Mouse (Mus musculus): ENCODE measurements around the gene Cttnbp2. TPM values are rescaled to one million over a fixed set of nuclear protein-coding genes. Genes with fewer than 3 reads are reported as not detected.
"Not testable (repeated sequence)": the region's sequence is repeated elsewhere in the genome, so short reads cannot be mapped to it uniquely, and the experiment has no call there.

Cttnbp2 gene
- polyA plus RNA-seq, 1 experiment from 2014 or later = 7.3 TPM

DNA sequence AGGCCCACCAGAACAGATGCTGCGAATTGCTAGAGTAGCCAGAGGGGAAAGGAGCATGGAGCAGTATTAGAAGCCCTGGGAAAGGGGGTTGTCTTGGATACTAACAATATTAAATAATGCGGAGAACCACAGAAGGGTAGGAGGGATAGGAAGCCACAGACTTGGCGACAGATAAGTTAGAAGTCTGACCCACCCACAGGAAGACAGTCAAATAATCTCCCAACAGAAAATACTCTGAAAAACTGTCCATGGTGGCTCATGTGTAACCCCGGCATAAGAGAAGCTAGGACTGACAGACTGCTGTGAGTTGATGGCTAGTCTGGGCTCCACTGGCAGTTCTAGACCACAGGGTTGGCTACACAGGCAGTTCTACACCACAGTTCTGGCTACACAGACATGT, 98.7 kb downstream of the Cttnbp2 start:
- Histone ChIP-seq H3K4me3 (ENCODE audit: low read depth, low read length) (no peak overlapping the region), H3K4me2 (replicated peaks; ENCODE audit: low read depth, low read length) (no peak overlapping the region), H3K27ac (ENCODE audit: low read length) (no peak overlapping the region), H3K4me1 (ENCODE audit: insufficient read depth, low read depth, low read length) (no peaks in the 10 kb centered on the region), H3K36me3 (ENCODE audit: insufficient read depth, low read length) (no peaks in the 10 kb centered on the region), H3K9ac (replicated peaks; ENCODE audit: low read depth) (no peak overlapping the region), H3K27me3 (replicated peaks; ENCODE audit: insufficient read depth, low read length) (no peaks in the 10 kb centered on the region), H3K9me3 (ENCODE audit: low read length) (no peaks in the 10 kb centered on the region)
- TF ChIP-seq EP300 (IDR thresholded peaks at IDR 0.05) (no peak), CTCF (IDR thresholded peaks at IDR 0.05) (no peak)
- WGBS = 86% methylated on average over 4 of the region's 4 CpGs
- ATAC-seq (no peak), DNase-seq (ENCODE audit: low spot score) (no peak)

DNA sequence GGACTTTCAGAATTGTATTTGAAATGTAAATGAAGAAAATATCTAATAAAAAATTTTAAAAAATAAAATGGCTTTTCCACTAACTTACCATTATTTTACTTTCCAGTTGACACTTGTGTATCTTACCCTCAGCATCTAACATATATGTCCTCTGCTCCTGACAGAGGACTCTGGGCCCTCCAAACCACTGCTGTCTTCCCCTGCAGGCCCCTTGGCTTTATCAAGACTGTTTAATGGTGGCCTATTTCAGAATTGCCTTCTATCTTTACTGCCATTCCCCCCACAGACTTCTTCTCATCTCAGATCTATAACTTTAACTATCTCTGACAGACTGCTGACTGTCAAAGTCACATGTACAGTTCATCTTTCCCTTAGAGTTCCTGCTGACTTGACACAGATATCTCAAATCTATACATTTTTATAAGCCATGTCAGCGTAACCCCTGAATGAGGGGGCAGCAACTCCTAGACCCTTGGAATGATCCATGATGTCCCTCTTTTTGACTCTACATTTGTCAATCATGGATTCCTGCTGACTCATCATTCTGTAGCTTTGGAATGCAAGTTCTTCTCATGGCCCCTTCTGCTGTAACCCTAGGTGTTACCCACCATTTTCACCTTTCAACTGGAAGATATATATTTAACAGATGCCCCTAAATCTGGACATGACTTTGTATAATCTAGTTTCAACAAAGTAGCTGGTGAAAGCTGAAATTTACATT, 103.0 kb downstream of the Cttnbp2 start:
- DNase-seq (ENCODE audit: low spot score) (no peak), ATAC-seq (no peak)
- Histone ChIP-seq H3K27ac (ENCODE audit: low read length) (no peak overlapping the region), H3K4me3 (ENCODE audit: low read depth, low read length) (no peak overlapping the region), H3K9ac (replicated peaks; ENCODE audit: low read depth) (no peak overlapping the region), H3K4me1 (ENCODE audit: insufficient read depth, low read depth, low read length) (no peaks in the 10 kb centered on the region), H3K36me3 (ENCODE audit: insufficient read depth, low read length) (no peaks in the 10 kb centered on the region), H3K9me3 (ENCODE audit: low read length) (no peaks in the 10 kb centered on the region), H3K4me2 (replicated peaks; ENCODE audit: low read depth, low read length) (no peak overlapping the region), H3K27me3 (replicated peaks; ENCODE audit: insufficient read depth, low read length) (no peaks in the 10 kb centered on the region)
- 96% methylated on average over 1 of the region's 1 CpGs for WGBS
- TF ChIP-seq CTCF (IDR thresholded peaks at IDR 0.05) (no peak), EP300 (IDR thresholded peaks at IDR 0.05) (no peak)

DNA sequence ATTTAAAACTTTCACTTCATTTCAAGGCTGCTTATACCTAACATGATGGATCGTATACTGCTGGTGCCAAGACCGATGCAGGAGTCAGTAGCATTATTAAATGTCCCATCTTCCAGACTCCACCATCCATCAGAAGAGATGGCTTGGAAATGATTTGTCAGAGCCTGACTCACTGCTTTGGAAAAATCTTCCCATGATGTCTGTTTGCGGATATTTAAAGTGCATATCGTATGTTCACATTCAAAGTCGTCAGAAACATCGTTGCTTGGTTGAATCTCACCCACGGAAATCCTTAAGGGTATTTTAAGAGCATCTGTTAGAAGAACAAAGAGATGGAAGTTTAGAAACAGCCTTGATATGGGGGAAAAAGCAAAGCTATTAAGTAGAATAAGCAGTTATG, 106.2 kb downstream of the Cttnbp2 start:
- Histone ChIP-seq H3K36me3 (ENCODE audit: insufficient read depth, low read length) (no peaks in the 10 kb centered on the region), H3K4me3 (ENCODE audit: low read depth, low read length) (no peak overlapping the region), H3K9ac (replicated peaks; ENCODE audit: low read depth) (no peak overlapping the region), H3K4me2 (replicated peaks; ENCODE audit: low read depth, low read length) (no peak overlapping the region), H3K9me3 (ENCODE audit: low read length) (no peaks in the 10 kb centered on the region), H3K27me3 (replicated peaks; ENCODE audit: insufficient read depth, low read length) (no peaks in the 10 kb centered on the region), H3K27ac (ENCODE audit: low read length) (no peak overlapping the region), H3K4me1 (ENCODE audit: insufficient read depth, low read depth, low read length) (no peaks in the 10 kb centered on the region)
- no peak for ATAC-seq
- TF ChIP-seq EP300 (IDR thresholded peaks at IDR 0.05) = no peak
- no peak for TF ChIP-seq CTCF (IDR thresholded peaks at IDR 0.05)
- DNase-seq (ENCODE audit: low spot score) = no peak
- WGBS = 95% methylated on average over 7 of the region's 7 CpGs

DNA sequence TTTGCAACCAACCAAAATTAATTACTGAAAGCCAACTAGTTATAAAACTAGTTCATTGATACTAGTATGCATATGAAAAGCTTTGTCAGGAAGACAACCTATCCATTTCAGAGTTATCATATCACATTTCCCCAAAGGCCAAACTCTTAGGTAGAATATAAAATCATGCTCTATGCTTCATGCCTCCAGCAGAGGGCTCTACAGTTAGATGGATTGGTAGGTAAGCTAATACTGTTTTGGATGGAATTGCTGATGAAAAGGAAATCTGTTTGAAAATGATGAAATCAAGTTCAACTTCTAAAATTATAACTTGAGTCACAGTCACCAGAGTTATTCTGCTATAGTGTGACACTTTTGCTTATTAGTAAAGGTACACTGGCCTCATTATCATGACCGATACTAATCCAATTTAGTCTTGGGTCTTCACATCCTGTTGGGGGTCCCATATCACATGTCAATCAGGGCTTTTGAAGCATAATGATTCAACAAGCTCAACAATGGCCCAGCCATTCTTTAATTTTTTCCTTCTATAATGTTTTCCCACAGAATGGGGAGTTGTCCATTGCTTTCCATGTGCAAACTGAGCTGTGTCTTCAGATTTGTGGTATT, 113.5 kb downstream of the Cttnbp2 start:
- Histone ChIP-seq H3K27me3 (replicated peaks; ENCODE audit: insufficient read depth, low read length) (no peaks in the 10 kb centered on the region), H3K4me3 (ENCODE audit: low read depth, low read length) (no peak overlapping the region), H3K9me3 (ENCODE audit: low read length) (no peaks in the 10 kb centered on the region), H3K4me1 (ENCODE audit: insufficient read depth, low read depth, low read length) (no peaks in the 10 kb centered on the region), H3K4me2 (replicated peaks; ENCODE audit: low read depth, low read length) (no peak overlapping the region), H3K36me3 (ENCODE audit: insufficient read depth, low read length) (no peaks in the 10 kb centered on the region; the same call in 1 of the 2 replicates), H3K9ac (replicated peaks; ENCODE audit: low read depth) (no peak overlapping the region), H3K27ac (ENCODE audit: low read length) (no peak overlapping the region)
- ATAC-seq = no peak
- peak; percentile 64 for DNase-seq (ENCODE audit: low spot score)
- TF ChIP-seq CTCF (IDR thresholded peaks at IDR 0.05) (peak; percentile 79), EP300 (IDR thresholded peaks at IDR 0.05) (no peak)
- 97% methylated on average over 1 of the region's 1 CpGs for WGBS

DNA sequence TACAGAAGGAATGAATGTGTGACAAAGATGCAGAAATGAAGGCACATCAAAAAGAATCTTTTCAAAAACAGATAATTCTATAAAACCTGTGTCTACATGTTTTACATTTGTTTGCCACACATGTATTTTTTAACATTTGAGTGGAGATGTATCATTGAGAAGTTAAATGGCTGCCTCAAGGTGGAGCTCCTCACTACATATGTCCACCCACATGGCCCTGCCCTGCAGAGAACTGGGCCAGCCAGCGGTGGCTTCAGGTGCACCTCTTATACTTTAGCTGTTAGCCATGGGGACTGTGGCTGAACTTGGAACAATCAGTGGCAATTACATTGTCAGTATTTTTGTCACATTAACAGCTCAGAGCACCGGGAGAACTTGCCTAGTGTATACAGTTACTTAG, 133.3 kb downstream of the Cttnbp2 start:
- Histone ChIP-seq H3K4me3 (ENCODE audit: low read depth, low read length) (no peak overlapping the region), H3K4me2 (replicated peaks; ENCODE audit: low read depth, low read length) (no peak overlapping the region), H3K4me1 (ENCODE audit: insufficient read depth, low read depth, low read length) (no peaks in the 10 kb centered on the region), H3K27ac (ENCODE audit: low read length) (no peak overlapping the region), H3K27me3 (replicated peaks; ENCODE audit: insufficient read depth, low read length) (no peaks in the 10 kb centered on the region), H3K36me3 (ENCODE audit: insufficient read depth, low read length) (no peaks in the 10 kb centered on the region), H3K9me3 (ENCODE audit: low read length) (no peaks in the 10 kb centered on the region), H3K9ac (replicated peaks; ENCODE audit: low read depth) (no peak overlapping the region)
- ATAC-seq (no peak), DNase-seq (ENCODE audit: low spot score) (no peak)
- 67% methylated on average over 2 of the region's 2 CpGs for WGBS
- no peak for TF ChIP-seq CTCF (IDR thresholded peaks at IDR 0.05)
- no peak for TF ChIP-seq EP300 (IDR thresholded peaks at IDR 0.05)

DNA sequence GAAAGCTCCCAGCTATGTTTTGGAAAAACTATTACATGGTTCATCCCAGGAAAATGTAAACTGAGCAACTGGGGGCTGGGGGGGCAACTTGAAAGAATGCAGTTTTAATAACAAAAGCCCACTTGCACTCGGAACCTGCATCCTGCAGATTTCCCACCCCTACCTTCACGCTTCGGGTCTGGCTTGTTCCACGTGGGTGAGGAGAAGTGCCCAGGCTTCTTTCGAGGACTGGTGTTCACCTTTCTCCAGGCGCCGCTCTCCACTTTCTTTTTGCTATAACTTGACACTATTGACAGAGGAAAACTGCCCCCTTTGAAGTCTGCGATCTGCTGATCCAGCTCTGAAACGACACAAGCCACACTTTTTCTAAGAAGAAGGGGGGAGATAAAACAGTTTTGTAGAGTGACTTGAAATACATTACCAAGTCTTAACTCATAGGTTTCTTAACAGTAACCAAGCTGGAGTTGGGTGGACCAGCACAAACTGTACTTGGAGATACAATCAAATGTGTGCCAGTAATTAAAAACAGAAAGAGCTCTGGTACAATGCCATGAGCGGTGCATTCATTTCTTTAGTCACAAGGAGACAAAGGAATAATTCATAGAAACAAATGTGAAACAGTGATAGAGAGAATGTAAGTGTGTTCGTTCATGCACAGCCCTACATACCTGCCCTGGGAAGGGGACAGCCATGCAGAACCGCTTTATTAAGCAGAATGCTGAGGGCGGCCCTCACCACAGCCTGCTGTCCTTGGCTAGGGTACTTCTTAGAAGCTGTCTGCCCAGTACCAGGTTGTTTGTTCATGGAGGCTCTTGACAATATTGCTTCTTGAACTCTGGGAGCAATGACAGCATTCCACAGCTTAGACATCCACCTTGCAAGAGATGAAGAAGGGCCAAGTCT, 134.1 kb downstream of the Cttnbp2 start:
- DNase-seq (ENCODE audit: low spot score) (no peak), ATAC-seq (no peak)
- H3K27ac ChIP-seq (ENCODE audit: low read length) = no peak overlapping the region
- H3K36me3 ChIP-seq (ENCODE audit: insufficient read depth, low read length) = no peaks in the 10 kb centered on the region
- H3K4me3 ChIP-seq (ENCODE audit: low read depth, low read length) = no peak overlapping the region
- H3K9ac ChIP-seq (replicated peaks; ENCODE audit: low read depth) = no peak overlapping the region
- no peak overlapping the region for H3K4me2 ChIP-seq (replicated peaks; ENCODE audit: low read depth, low read length)
- H3K27me3 ChIP-seq (replicated peaks; ENCODE audit: insufficient read depth, low read length) = no peaks in the 10 kb centered on the region
- TF ChIP-seq CTCF (IDR thresholded peaks at IDR 0.05) = no peak
- no peak for TF ChIP-seq EP300 (IDR thresholded peaks at IDR 0.05)
- H3K9me3 ChIP-seq (ENCODE audit: low read length) = no peaks in the 10 kb centered on the region
- H3K4me1 ChIP-seq (ENCODE audit: insufficient read depth, low read depth, low read length) = no peaks in the 10 kb centered on the region
- 51% methylated on average over 13 of the region's 13 CpGs for WGBS

DNA sequence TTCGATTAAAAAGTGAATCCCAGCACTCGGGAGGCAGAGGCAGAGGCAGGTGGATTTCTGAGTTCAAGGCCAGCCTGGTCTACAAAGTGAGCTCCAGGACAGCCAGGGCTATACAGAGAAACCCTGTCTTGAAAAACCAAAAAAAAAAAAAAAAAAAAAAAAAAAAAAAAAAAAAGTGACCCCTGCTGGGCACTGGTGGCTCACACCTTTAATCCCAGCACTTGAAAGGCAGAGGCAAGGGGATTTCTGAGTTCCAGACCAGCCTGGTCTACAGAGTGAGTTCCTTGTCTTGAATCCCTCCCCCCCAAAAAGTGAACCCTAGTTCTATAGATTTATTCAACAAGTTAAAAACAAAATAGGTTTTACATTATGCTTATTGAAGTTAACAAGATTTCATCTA, 136.9 kb downstream of the Cttnbp2 start:
- not testable (repeated sequence) for H3K9me3 ChIP-seq (ENCODE audit: low read length); H3K36me3 ChIP-seq (ENCODE audit: insufficient read depth, low read length); H3K4me1 ChIP-seq (ENCODE audit: insufficient read depth, low read depth, low read length); H3K27me3 ChIP-seq (replicated peaks; ENCODE audit: insufficient read depth, low read length); H3K9ac ChIP-seq (replicated peaks; ENCODE audit: low read depth); ATAC-seq; H3K4me3 ChIP-seq (ENCODE audit: low read depth, low read length); H3K4me2 ChIP-seq (replicated peaks; ENCODE audit: low read depth, low read length); DNase-seq (ENCODE audit: low spot score); H3K27ac ChIP-seq (ENCODE audit: low read length)
- 92% methylated on average over 2 of the region's 2 CpGs for WGBS
